Mouse (Mus musculus): ENCODE results near the gene Ugt1a7c.

Gene Ugt1a7c

DNA sequence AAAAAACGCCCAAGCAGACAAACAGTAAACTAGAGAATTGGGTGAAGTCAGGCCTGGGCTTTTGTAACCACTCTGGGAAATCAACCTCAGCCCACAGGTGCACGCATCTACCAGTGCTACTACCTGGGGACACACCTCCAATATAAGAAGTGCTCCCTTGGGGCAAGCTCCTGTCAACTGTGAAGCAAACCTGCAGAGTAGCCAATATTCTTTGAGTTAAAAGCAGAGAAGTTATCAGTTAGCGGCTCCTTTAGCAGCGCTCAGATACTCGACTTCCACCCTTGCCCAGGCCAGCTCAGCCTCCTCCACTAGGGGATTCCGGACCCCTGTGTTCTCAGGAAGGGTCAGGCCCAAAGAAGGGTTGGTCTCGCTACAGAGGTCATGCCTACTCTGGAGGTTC lies 166.8 kb downstream of the Ugt1a7c start:
- no peak for DNase-seq (ENCODE audit: low read depth)

DNA sequence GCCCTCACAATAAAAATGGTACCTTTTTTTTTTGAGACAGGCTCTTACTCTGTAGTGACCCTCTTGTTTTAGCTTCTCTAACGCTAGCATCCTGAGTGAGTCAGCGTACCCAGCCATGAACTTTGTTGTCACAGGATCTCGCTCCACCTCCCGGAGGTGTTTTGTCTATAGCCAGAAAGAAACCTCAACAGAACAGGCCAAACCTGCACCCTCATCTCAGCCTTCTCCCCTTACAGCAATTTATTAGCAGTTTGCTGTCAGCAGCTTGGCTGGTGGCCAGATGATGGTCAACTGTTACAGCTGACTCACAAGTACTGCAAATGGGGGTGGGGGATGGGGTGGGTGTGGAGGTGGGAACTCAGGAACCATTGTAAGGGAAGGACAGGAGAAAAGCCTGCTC lies 167.4 kb downstream of the Ugt1a7c start:
- DNase-seq (ENCODE audit: low read depth), result peak; percentile 100

DNA sequence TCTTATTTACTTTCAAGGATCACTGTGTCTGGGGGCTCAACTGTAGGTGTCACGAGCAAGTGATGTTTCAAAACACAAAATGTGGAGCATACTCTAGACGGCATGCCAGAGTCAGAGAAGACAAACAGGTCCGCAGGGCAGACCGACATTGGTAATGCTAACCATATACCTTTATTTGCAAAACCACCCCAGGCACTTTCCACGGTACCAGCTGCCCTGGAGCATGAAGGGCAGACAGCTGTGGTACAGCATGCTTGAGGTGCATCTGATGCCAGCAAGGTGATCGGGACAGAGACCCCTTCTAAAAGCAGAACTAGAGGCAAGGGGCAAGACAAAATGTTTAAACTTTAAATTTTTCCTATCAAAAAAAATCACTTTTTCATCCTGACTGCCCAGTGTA lies 168.1 kb downstream of the Ugt1a7c start:
- DNase-seq (ENCODE audit: low read depth), result no peak

DNA sequence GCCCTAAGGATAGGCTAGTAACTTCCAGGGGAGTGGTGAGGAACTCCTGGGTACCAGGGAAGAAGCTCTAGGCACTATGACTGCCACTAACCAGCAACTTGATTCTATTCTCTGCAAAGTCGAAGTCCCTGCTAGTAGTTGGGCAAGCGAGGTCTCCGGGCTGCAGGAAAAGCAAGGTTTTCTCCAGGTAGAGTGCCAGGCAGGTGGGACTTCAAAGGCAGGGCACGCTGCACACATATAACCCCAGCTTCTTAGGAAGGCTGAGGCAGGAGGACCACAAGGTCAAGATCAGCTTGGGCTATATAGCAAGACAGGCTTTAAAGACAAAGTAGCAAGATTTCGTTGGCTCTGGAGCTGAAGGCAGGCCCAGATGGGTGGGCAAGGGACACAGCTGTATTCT lies 168.9 kb downstream of the Ugt1a7c start:
- DNase-seq (ENCODE audit: low read depth), result no peak

DNA sequence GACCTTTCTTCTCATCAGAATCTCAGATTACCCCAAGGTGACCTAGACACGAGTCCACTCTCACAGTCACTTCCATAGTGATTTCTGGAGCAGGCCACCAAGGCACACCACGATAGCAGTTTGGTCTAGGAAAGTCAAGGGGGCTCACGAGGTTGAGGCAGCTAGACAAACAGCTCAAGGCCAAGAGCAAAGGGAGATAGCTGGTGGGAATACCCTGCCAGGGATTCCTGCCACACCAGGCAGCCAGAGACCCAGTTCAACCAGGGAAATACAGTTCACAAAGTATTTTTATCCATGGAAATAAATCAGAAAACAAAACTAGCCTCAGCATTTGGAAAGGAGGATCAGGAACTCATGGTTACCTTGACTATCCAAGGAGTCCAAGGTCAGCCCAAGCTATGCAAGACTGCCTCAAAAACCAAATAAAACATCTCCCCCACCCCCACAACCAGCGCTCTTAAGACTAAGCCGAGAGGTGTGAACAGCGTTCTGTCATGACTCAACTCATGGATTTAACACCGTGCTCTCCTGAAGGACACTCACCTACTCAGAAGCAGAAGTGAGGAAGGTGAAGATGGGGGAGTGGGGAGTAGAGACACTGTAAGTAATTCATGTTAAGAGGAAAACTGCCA lies 169.5 kb downstream of the Ugt1a7c start:
- no peak for DNase-seq (ENCODE audit: low read depth)

DNA sequence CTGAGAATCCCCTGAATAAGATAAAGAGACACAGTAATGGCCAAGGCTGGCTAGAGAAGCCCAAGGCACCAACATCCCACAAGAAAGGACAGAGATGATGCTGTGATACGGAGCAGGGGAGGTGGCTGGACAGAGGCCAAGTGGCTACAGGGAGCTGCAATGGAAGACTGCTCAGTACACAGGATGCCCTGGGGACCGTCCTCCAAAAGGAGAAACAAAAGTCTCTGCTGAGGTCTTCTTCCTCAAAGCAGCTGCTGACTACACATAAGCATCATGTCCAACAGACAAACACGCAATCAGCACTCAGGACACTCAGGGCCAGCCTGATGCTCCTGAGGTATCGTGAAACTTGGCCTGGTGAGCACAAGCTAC lies 170.0 kb downstream of the Ugt1a7c start:
- peak; percentile 50 for DNase-seq (ENCODE audit: low read depth)

DNA sequence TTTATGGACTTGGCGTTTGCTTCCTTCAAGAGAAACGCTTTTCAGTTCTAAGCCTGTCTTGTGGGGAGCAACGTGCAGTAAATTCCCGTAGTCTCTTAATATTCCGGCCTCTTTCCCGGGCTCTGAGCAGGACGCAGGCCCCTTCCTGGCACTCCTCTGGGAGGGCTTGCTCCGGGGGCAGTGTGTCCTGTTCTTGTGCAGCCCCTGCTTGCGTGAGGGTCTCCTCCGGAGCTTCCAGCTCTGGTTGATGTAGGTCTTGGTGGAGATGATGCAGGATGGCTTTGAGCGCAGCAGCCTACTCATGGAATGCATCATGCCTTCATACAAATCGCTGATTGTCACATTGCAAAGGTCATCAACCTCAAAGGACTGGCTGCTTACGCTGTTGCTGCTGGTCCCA lies 171.3 kb downstream of the Ugt1a7c start:
- DNase-seq (ENCODE audit: low read depth), result no peak

DNA sequence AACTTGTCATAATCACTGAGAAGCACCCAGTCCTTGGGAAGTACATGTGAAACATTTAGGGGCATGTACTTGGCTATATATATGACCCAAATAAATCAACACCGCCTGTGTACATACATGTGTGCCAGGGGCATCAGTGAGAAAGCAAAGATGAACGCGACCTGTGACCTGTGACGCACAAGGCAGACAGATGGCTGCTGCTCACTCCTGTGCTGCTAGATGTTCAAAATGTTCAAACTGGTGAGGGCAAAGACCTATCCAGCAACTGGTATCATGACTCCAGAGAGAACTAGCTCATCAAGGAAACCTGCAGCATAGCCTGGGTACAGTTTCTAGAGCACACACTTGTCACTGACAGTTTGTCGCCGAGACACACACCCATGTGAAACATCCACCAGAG lies 172.6 kb downstream of the Ugt1a7c start:
- no peak for DNase-seq (ENCODE audit: low read depth)

DNA sequence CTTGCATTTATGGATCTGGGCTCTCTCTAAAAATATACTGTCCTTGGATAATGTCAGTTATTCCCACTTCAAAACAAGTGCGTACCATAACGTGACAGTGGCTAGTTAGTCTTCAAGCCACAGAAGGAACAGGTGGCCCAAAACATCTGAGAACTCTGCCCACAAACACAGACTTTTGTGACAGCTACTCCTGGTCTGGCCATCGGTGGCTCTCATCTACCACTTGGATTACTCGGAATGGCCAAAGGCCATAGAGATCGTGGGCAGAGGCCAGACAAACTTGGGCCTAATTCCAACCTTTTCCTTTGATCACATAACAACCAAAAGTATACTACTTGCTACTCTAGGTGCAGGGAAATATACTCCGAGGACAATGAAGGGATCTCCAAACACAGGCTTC lies 173.2 kb downstream of the Ugt1a7c start:
- DNase-seq (ENCODE audit: low read depth), result no peak
